In genomic region chr17:88431486-88431885, GRCm38 (mm10) we compare ENCODE assay signal across 19 mouse cellular contexts. TPM values are rescaled to one million over a fixed set of nuclear protein-coding genes. Genes with fewer than 3 reads are reported as not detected.
DNase-seq lines count a peak whose midpoint lies in the region; ATAC-seq and TF ChIP-seq lines count a peak whose summit lies in the region.
"Had no signal": no experiment of that assay in that cellular context is flagged by ENCODE, and none has a peak within 500 bp of the region (broad histone marks: within the 10 kb centered on the region; RNA-seq: fewer than 3 reads in every experiment).

No protein-coding gene starts in this region.

- WGBS in stomach, embryonic 15.5 days, result 84% methylated on average over 12 of the region's 12 CpGs
- WGBS in stomach, postnatal 0 days, result 87% methylated on average over 12 of the region's 12 CpGs
- 28% methylated on average over 12 of the region's 12 CpGs for WGBS in liver, embryonic 15.5 days (ENCODE audit: insufficient replicate concordance)

- TF ChIP-seq CTCF in stomach, postnatal 0 days (IDR thresholded peaks at IDR 0.05; ENCODE audit: low read depth), result no peak

- H3K36me3 ChIP-seq in stomach, embryonic 15.5 days, result no peaks in the 10 kb centered on the region
- no peaks in the 10 kb centered on the region for H3K36me3 ChIP-seq in stomach, postnatal 0 days (ENCODE audit: control insufficient read depth, insufficient read depth, low read length)
- H3K36me3 ChIP-seq in liver, embryonic 15.5 days (replicated peaks), result no peaks in the 10 kb centered on the region
- H3K36me3 ChIP-seq: embryonic facial prominence, embryonic 15.5 days; forebrain, embryonic 12.5 days; heart, embryonic 15.5 days; hindbrain, embryonic 10.5 days; neural tube, embryonic 15.5 days had no signal

- no peak overlapping the region for H3K4me2 ChIP-seq in stomach, embryonic 15.5 days
- no peak overlapping the region for H3K4me2 ChIP-seq in stomach, postnatal 0 days (replicated peaks; ENCODE audit: low read depth)
- peak overlapping the region; percentile 65 for H3K4me2 ChIP-seq in liver, embryonic 15.5 days
- H3K4me2 ChIP-seq: embryonic facial prominence, embryonic 15.5 days; forebrain, embryonic 12.5 days; heart, embryonic 15.5 days; neural tube, embryonic 15.5 days had no signal

- TF ChIP-seq EP300 in stomach, postnatal 0 days (optimal IDR thresholded peaks at IDR 0.05), result no peak

- no peak overlapping the region for H3K4me3 ChIP-seq in stomach, embryonic 15.5 days (replicated peaks)
- H3K4me3 ChIP-seq in stomach, postnatal 0 days (ENCODE audit: low read depth, low read length), result no peak overlapping the region
- H3K4me3 ChIP-seq in liver, embryonic 15.5 days (replicated peaks), result peak overlapping the region; percentile 31
- H3K4me3 ChIP-seq: embryonic facial prominence, embryonic 15.5 days; forebrain, embryonic 12.5 days; heart, adult 2 months; heart, embryonic 15.5 days; hindbrain, embryonic 10.5 days; neural tube, embryonic 15.5 days had no signal

- H3K9me3 ChIP-seq in stomach, embryonic 15.5 days, result no peaks in the 10 kb centered on the region
- no peaks in the 10 kb centered on the region for H3K9me3 ChIP-seq in stomach, postnatal 0 days (ENCODE audit: control insufficient read depth, low read length)
- H3K9me3 ChIP-seq in liver, embryonic 15.5 days (replicated peaks), result no peaks in the 10 kb centered on the region
- H3K9me3 ChIP-seq: embryonic facial prominence, embryonic 15.5 days; forebrain, embryonic 12.5 days; heart, embryonic 15.5 days; hindbrain, embryonic 10.5 days; neural tube, embryonic 15.5 days had no signal

- H3K4me1 ChIP-seq in stomach, embryonic 15.5 days, result no peaks in the 10 kb centered on the region
- H3K4me1 ChIP-seq in stomach, postnatal 0 days (replicated peaks; ENCODE audit: control insufficient read depth, insufficient read depth), result no peaks in the 10 kb centered on the region
- H3K4me1 ChIP-seq in liver, embryonic 15.5 days (replicated peaks), result peaks cover 44% of the 10 kb centered on the region
- H3K4me1 ChIP-seq: embryonic facial prominence, embryonic 15.5 days; forebrain, embryonic 12.5 days; heart, embryonic 15.5 days; hindbrain, embryonic 10.5 days; neural tube, embryonic 15.5 days had no signal

- H3K27ac ChIP-seq in stomach, embryonic 15.5 days, result no peak overlapping the region
- H3K27ac ChIP-seq in stomach, postnatal 0 days (replicated peaks), result no peak overlapping the region
- peak overlapping the region; percentile 81 for H3K27ac ChIP-seq in liver, embryonic 15.5 days (replicated peaks)
- H3K27ac ChIP-seq: embryonic facial prominence, embryonic 15.5 days; forebrain, embryonic 12.5 days; heart, adult 2 months; heart, embryonic 15.5 days; hindbrain, embryonic 10.5 days; hindbrain, postnatal 0 days; neural tube, embryonic 15.5 days had no signal

- no peak for DNase-seq in stomach, postnatal 0 days (ENCODE audit: low spot score)
- no peak for DNase-seq in cerebellum, adult 8-10 months
- DNase-seq in layer of hippocampus, adult 8-10 months (ENCODE audit: low spot score in 2 of 2), result no peak
- no peak for DNase-seq in urinary bladder, postnatal 36 days (ENCODE audit: low spot score in 2 of 2)
- DNase-seq: cerebellum, postnatal 14 days; heart, adult 2 months; left cerebral cortex, postnatal 4 days; lung, postnatal 14 days had no signal

- no peaks in the 10 kb centered on the region for H3K27me3 ChIP-seq in stomach, embryonic 15.5 days (replicated peaks)
- H3K27me3 ChIP-seq in stomach, postnatal 0 days (ENCODE audit: control insufficient read depth, insufficient read depth, low read length), result no peaks in the 10 kb centered on the region
- no peaks in the 10 kb centered on the region for H3K27me3 ChIP-seq in liver, embryonic 15.5 days
- H3K27me3 ChIP-seq: embryonic facial prominence, embryonic 15.5 days; forebrain, embryonic 12.5 days; heart, embryonic 15.5 days; neural tube, embryonic 15.5 days had no signal

- H3K9ac ChIP-seq in stomach, embryonic 15.5 days, result no peak overlapping the region
- no peak overlapping the region for H3K9ac ChIP-seq in stomach, postnatal 0 days (ENCODE audit: low read length)
- H3K9ac ChIP-seq in liver, embryonic 15.5 days, result peak overlapping the region; percentile 33
- H3K9ac ChIP-seq: embryonic facial prominence, embryonic 15.5 days; forebrain, embryonic 12.5 days; heart, embryonic 15.5 days; neural tube, embryonic 15.5 days had no signal

- peak; percentile 27; the same call in 1 of the 2 replicates for ATAC-seq in stomach, embryonic 15.5 days (ENCODE audit: insufficient read depth, low FRiP score, low read depth)
- ATAC-seq in stomach, postnatal 0 days (ENCODE audit: low FRiP score, low TSS enrichment), result no peak
- peak; percentile 89 for ATAC-seq in granulocyte monocyte progenitor cell, adult 5-6 weeks (replicated peaks; ENCODE audit: poor library complexity, severe bottlenecking)
- peak; percentile 61 for ATAC-seq in liver, embryonic 15.5 days (ENCODE audit: insufficient read depth)
- ATAC-seq: hindbrain, postnatal 0 days; intestine, postnatal 0 days; midbrain, embryonic 16.5 days had no signal

RNA-seq across cellular contexts. Expression of gene Foxn2, which starts 9.0 kb away (rescaled TPM):
- 16.8 and 17.8 TPM in 2 replicates for polyA plus RNA-seq in stomach, embryonic 15.5 days (2015; fragmentation: Nextera tagmentation; extraction: Ambion mirVana)
- polyA plus RNA-seq in stomach, postnatal 0 days (2015; fragmentation: Nextera tagmentation; extraction: Ambion mirVana), result 8.2 and 8.6 TPM in 2 replicates
- total RNA-seq in granulocyte monocyte progenitor cell, adult 5-6 weeks (2014; fragmentation: Nextera tagmentation), result 33.1 and 34.4 TPM in 2 replicates
- 45.1 and 49.9 TPM in 2 replicates for total RNA-seq in granulocyte monocyte progenitor cell, adult 5-6 weeks (2017)
- 10.7 and 11.5 TPM in 2 replicates for polyA plus RNA-seq in liver, embryonic 15.5 days (2015; fragmentation: Nextera tagmentation; extraction: Ambion mirVana)
- 10 to 100 TPM; 22.9 to 25.2 (median 24.0) TPM for total RNA-seq in layer of hippocampus, adult 8-10 months (2022)
